Mouse (Mus musculus) hindbrain, postnatal 0 days (tissue): ENCODE data around the gene Mog. TPM values are rescaled to one million over a fixed set of nuclear protein-coding genes. Genes with fewer than 3 reads are reported as not detected.

Experiments
- ATAC-seq: fragments of 200-750 bp; cut with Nextera tagmentation; 2 replicates; pipeline ENCODE4 v1.8.0; 2017; ENCODE audit warnings: mild to moderate bottlenecking, moderate TSS enrichment, moderate library complexity
- DNase-seq: peaks from one replicate; pipeline ENCODE4 v3.0.0-alpha.2; 2015; ENCODE audit warnings: low spot score
- H3K27ac ChIP-seq: fragments of 300-500 bp; sonication (generic); 2 replicates; pipeline ENCODE4 v1.5.1; 2014; ENCODE audit warnings: mild to moderate bottlenecking
- H3K27me3 ChIP-seq: fragments of 300-500 bp; sonication (generic); 2 replicates; pipeline ENCODE4 v1.6.1; 2014; ENCODE audit warnings: low read length, mixed read lengths; ENCODE audit not compliant: insufficient read depth
- H3K36me3 ChIP-seq: fragments of 300-500 bp; sonication (generic); 2 replicates; pipeline ENCODE4 v1.6.1; 2014; ENCODE audit warnings: low read length, mixed read lengths; ENCODE audit not compliant: insufficient read depth
- H3K4me1 ChIP-seq: fragments of 300-500 bp; sonication (generic); 2 replicates; pipeline ENCODE4 v1.6.1; 2014; ENCODE audit warnings: antibody characterized with exemption, low read length, mixed read lengths; ENCODE audit not compliant: insufficient read depth
- H3K4me2 ChIP-seq: fragments of 300-500 bp; sonication (generic); 2 replicates; pipeline ENCODE4 v1.6.1; 2014; ENCODE audit warnings: low read depth, mild to moderate bottlenecking, low read length, moderate library complexity, mixed read lengths
- H3K4me3 ChIP-seq: fragments of 300-500 bp; sonication (generic); 2 replicates; pipeline ENCODE4 v1.5.1; 2014; ENCODE audit warnings: low read length
- H3K9ac ChIP-seq: fragments of 300-500 bp; sonication (generic); replicated peaks from 2 replicates; pipeline ENCODE4 v1.6.1; 2014; ENCODE audit warnings: mild to moderate bottlenecking, low read length, moderate library complexity, mixed read lengths
- H3K9me3 ChIP-seq: fragments of 300-500 bp; sonication (generic); 2 replicates; pipeline ENCODE4 v1.6.1; 2016; ENCODE audit warnings: low read length, mixed read lengths
- CTCF ChIP-seq: IDR thresholded peaks from 2 replicates; pipeline ENCODE4 v1.5.1; 2016; ENCODE audit warnings: antibody characterized with exemption, control low read depth, low read depth
- WGBS: fragments of 180-500 bp; shearing (Covaris S2); extraction: QIAGEN DNeasy Blood & Tissue Kit; methylation state at CpG from one replicate; pipeline ENCODE4 v1.1.7; 2014; 5-methylcytosine and 5-hydroxymethylcytosine counted together
- polyA plus RNA-seq: library from polyadenylated mRNA; unstranded; fragments of >200 nt; fragmentation: Nextera tagmentation; extraction: Ambion mirVana; gene quantifications from 2 replicates; pipeline ENCODE4 v1.2.1, GENCODE M21; 2015
- total RNA-seq: library from RNA; depleted of rRNA; stranded (reverse); fragments of >200 nt; gene quantifications from 2 replicates; pipeline ENCODE4 v1.2.3, GENCODE M21; 2014

Gene Mog
- total and polyA plus RNA-seq, 2 experiments from 2014 or later: 0.52 to 1.5 TPM

DNA sequence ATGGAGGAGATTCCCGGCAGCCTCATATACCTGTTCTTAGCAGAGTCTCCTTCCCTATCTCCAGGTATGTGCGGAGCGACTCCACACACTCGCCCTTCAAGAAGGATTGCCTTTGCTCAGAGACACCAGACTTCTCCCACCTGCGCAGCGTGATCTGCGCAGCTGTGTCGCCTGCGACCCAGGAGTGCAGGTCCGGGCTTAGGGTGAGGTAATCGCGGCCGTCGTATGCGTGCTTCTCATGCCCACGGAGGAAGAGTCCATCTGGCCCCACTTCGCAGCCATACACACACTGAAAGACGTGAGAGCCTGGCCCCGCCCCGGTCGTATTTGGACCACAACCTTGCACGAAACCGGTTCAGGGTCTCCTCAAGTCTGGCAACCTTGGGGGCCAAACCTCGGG is 34.7 kb downstream of the Mog start:
- no peaks in the 10 kb centered on the region for H3K36me3 ChIP-seq
- TF ChIP-seq CTCF: no peak
- 12% methylated on average over 24 of the region's 24 CpGs for WGBS
- ATAC-seq (peak; percentile 78), DNase-seq (peak; percentile 22)
- H3K4me3 ChIP-seq: peak overlapping the region; percentile 8
- H3K9me3 ChIP-seq: no peaks in the 10 kb centered on the region
- no peaks in the 10 kb centered on the region; the same call in 1 of the 2 replicates for H3K27me3 ChIP-seq
- H3K4me2 ChIP-seq: peak overlapping the region; percentile 38
- no peak overlapping the region for H3K27ac ChIP-seq
- no peak overlapping the region for H3K9ac ChIP-seq
- H3K4me1 ChIP-seq: no peaks in the 10 kb centered on the region

GRCm38 (mm10) chr17:36982253-36983155 is 40.7 kb downstream of the Mog start:
- ATAC-seq (no peak), DNase-seq (no peak)
- no peak overlapping the region for H3K27ac ChIP-seq
- no peaks in the 10 kb centered on the region for H3K27me3 ChIP-seq
- H3K4me3 ChIP-seq: no peak overlapping the region
- no peak overlapping the region for H3K9ac ChIP-seq
- H3K4me1 ChIP-seq: 0 out of 2 replicates have a peak, but pooled peaks cover 4% of the 10 kb centered on the region
- no peak for TF ChIP-seq CTCF
- no peaks in the 10 kb centered on the region for H3K9me3 ChIP-seq
- no peaks in the 10 kb centered on the region for H3K36me3 ChIP-seq
- no peak overlapping the region for H3K4me2 ChIP-seq
- 56% methylated on average over 5 of the region's 5 CpGs for WGBS

DNA sequence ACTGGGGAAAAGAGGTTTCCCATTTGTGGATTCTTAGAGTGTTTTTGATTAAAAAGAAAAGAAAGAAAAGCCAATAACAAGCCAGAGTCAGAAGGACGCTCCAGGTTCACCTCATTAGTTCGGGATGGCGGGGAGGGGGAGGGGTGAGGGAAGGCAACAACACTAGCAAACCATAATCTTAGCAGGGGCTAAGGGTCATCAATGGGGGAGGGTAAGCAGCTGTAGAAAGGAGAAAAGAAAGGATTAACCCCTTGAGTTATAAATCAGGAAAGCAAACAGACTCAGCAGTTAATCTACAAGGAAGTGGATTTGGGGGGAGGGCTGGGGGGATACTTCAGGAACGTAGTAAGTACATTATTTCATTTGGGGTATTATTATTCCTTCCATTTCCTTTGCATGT is 41.4 kb downstream of the Mog start:
- Histone ChIP-seq H3K27ac (no peak overlapping the region), H3K4me2 (no peak overlapping the region), H3K4me3 (no peak overlapping the region), H3K27me3 (no peaks in the 10 kb centered on the region), H3K36me3 (no peaks in the 10 kb centered on the region), H3K9ac (no peak overlapping the region), H3K9me3 (no peaks in the 10 kb centered on the region), H3K4me1 (0 out of 2 replicates have a peak, but pooled peaks cover 4% of the 10 kb centered on the region)
- 20% methylated on average over 4 of the region's 4 CpGs for WGBS
- DNase-seq (no peak), ATAC-seq (no peak)
- no peak for TF ChIP-seq CTCF

GRCm38 (mm10) chr17:36981221-36981813 is 41.9 kb downstream of the Mog start, which contains the start of gene 2410137M14Rik:
Gene 2410137M14Rik (minus strand): TSS chr17:36981237.
- TF ChIP-seq CTCF: no peak
- ATAC-seq (no peak), DNase-seq (no peak)
- Histone ChIP-seq H3K4me3 (no peak within 1 kb of the TSS), H3K9ac (no peak within 1 kb of the TSS), H3K4me1 (0 out of 2 replicates have a peak, but pooled peaks cover 4% of the 10 kb centered on the region), H3K27ac (no peak within 1 kb of the TSS), H3K27me3 (no peaks in the 10 kb centered on the region), H3K36me3 (no peaks in the 10 kb centered on the region), H3K4me2 (no peak within 1 kb of the TSS), H3K9me3 (no peaks in the 10 kb centered on the region)
- 21% methylated on average over 18 of the region's 18 CpGs for WGBS

GRCm38 (mm10) chr17:36973271-36973787 is 49.9 kb downstream of the Mog start:
- no peak for DNase-seq
- 71% methylated on average over 8 of the region's 8 CpGs for WGBS
- Histone ChIP-seq H3K27ac (no peak overlapping the region), H3K9me3 (no peaks in the 10 kb centered on the region), H3K27me3 (no peaks in the 10 kb centered on the region), H3K9ac (no peak overlapping the region), H3K4me2 (no peak overlapping the region), H3K4me1 (no peaks in the 10 kb centered on the region), H3K4me3 (no peak overlapping the region), H3K36me3 (no peaks in the 10 kb centered on the region)
- no peak for TF ChIP-seq CTCF
- no peak for ATAC-seq

DNA sequence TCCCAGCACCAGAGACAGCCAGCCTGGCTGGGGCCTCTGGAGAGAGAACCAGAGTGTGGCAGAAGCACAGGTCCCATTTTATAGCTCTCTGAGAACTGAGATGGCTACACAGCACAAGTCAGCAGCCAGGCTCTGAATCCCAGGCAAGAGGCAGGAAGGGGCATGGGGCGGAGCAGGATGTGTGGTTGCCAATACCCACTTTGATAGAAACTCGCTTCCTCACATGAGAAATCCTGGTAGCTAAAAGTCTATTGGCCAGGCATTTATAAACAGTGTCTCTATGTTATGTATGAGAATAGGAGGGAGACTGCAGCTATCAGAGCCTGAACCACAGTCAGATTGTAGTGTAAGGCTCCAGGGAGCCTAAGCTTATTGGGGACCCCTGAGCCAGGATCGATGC is 50.4 kb downstream of the Mog start:
- no peaks in the 10 kb centered on the region for H3K4me1 ChIP-seq
- H3K27me3 ChIP-seq: no peaks in the 10 kb centered on the region
- no peak overlapping the region for H3K9ac ChIP-seq
- H3K4me2 ChIP-seq: no peak overlapping the region
- no peak overlapping the region for H3K4me3 ChIP-seq
- ATAC-seq (no peak), DNase-seq (no peak)
- 85% methylated on average over 3 of the region's 3 CpGs for WGBS
- TF ChIP-seq CTCF: no peak
- H3K9me3 ChIP-seq: no peaks in the 10 kb centered on the region
- no peaks in the 10 kb centered on the region for H3K36me3 ChIP-seq
- no peak overlapping the region for H3K27ac ChIP-seq
